Mouse (Mus musculus) intestine, embryonic 16.5 days (tissue): ENCODE measurements around the gene Man2c1. TPM values are rescaled to one million over a fixed set of nuclear protein-coding genes. Genes with fewer than 3 reads are reported as not detected.
A peak's percentile ranks its signal among the peaks of the same experiment; 100 is the strongest.

Source experiments
- ATAC-seq: fragments of 200-750 bp; cut with Nextera tagmentation; 2 replicates; pipeline ENCODE4 v1.8.0; 2017; ENCODE audit warnings: moderate TSS enrichment, moderate library complexity
- H3K27ac ChIP-seq: fragments of 300-500 bp; sonication (generic); 2 replicates; pipeline ENCODE4 v1.5.1; 2014; ENCODE audit warnings: mild to moderate bottlenecking, low read length
- H3K27me3 ChIP-seq: fragments of 300-500 bp; sonication (generic); replicated peaks from 2 replicates; pipeline ENCODE4 v1.6.1; 2014; ENCODE audit warnings: low read length, control low read depth, mixed read lengths; ENCODE audit not compliant: control insufficient read depth, insufficient read depth
- H3K36me3 ChIP-seq: fragments of 300-500 bp; sonication (generic); 2 replicates; pipeline ENCODE4 v1.6.1; 2014; ENCODE audit warnings: low read length, control low read depth; ENCODE audit not compliant: control insufficient read depth, insufficient read depth
- H3K4me1 ChIP-seq: fragments of 300-500 bp; sonication (generic); 2 replicates; pipeline ENCODE4 v1.6.1; 2014; ENCODE audit warnings: low read length, control low read depth, mixed read lengths; ENCODE audit not compliant: control insufficient read depth, insufficient read depth
- H3K4me2 ChIP-seq: fragments of 300-500 bp; sonication (generic); 2 replicates; pipeline ENCODE4 v1.6.1; 2014; ENCODE audit warnings: low read depth, low read length, control low read depth
- H3K4me3 ChIP-seq: fragments of 300-500 bp; sonication (generic); 2 replicates; pipeline ENCODE4 v1.5.1; 2014; ENCODE audit warnings: mild to moderate bottlenecking, low read length
- H3K9ac ChIP-seq: fragments of 300-500 bp; sonication (generic); 2 replicates; pipeline ENCODE4 v1.6.1; 2014; ENCODE audit warnings: low read depth, low read length
- H3K9me3 ChIP-seq: fragments of 300-500 bp; sonication (generic); 2 replicates; pipeline ENCODE4 v1.6.1; 2016; ENCODE audit warnings: low read length, control low read depth; ENCODE audit not compliant: control insufficient read depth
- WGBS: fragments of 180-500 bp; shearing (Covaris S2); extraction: QIAGEN DNeasy Blood & Tissue Kit; methylation state at CpG from one replicate; pipeline ENCODE4 v1.1.7; 2014; 5-methylcytosine and 5-hydroxymethylcytosine counted together
- polyA plus RNA-seq: library from polyadenylated mRNA; unstranded; fragments of >200 nt; fragmentation: Nextera tagmentation; extraction: Ambion mirVana; gene quantifications from 2 replicates; pipeline ENCODE4 v1.2.1, GENCODE M21; 2015

The Man2c1 gene
- polyA plus RNA-seq, 1 experiment from 2014 or later = 52.7 TPM

- ATAC-seq = no peak
These were observed 21.8 kb downstream of the Man2c1 start for GRCm38 (mm10) chr9:57152331-57152730.

DNA sequence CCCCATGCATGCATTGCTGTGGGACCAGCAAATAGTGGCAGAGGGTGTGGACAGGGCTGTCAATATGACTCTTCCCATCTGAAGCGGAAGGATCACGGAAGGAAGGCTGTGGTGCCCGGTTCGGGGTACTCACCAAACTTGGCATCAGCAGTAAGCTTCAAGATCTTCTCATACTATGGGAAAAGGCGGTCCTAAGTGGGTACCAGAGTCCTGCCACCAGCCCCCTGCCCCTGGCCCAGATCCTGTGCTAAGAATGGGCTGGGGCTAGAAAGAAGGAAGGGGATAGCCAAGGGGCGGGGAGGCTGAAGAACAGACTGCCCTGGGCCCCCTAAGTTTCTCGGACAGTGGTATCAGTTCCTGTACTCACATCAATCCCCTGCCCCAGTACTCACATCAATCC is 25.9 kb downstream of the Man2c1 start:
- Histone ChIP-seq H3K9me3 (no peaks in the 10 kb centered on the region), H3K4me1 (peaks cover 7% of the 10 kb centered on the region), H3K4me3 (no peak overlapping the region), H3K9ac (no peak overlapping the region), H3K27ac (no peak overlapping the region), H3K36me3 (no peaks in the 10 kb centered on the region; the same call in 1 of the 2 replicates), H3K4me2 (no peak overlapping the region), H3K27me3 (no peaks in the 10 kb centered on the region)
- no peak for ATAC-seq
- 95% methylated on average over 7 of the region's 7 CpGs for WGBS

More at GRCm38 (mm10) chr9:57152331-57152730, 21.8 kb downstream of the Man2c1 start:
- H3K9me3 ChIP-seq = no peaks in the 10 kb centered on the region
- no peaks in the 10 kb centered on the region for H3K27me3 ChIP-seq
- no peak overlapping the region for H3K27ac ChIP-seq
- H3K9ac ChIP-seq = no peak overlapping the region
- H3K4me2 ChIP-seq = no peak overlapping the region
- no peak overlapping the region for H3K4me3 ChIP-seq
- 47% methylated on average over 6 of the region's 6 CpGs for WGBS
- no peaks in the 10 kb centered on the region; the same call in 1 of the 2 replicates for H3K36me3 ChIP-seq
- peaks cover 6% of the 10 kb centered on the region for H3K4me1 ChIP-seq

GRCm38 (mm10) chr9:57156823-57157222 is 26.3 kb downstream of the Man2c1 start:
- Histone ChIP-seq H3K9ac (no peak overlapping the region), H3K27ac (no peak overlapping the region), H3K4me1 (peaks cover 7% of the 10 kb centered on the region), H3K36me3 (no peaks in the 10 kb centered on the region; the same call in 1 of the 2 replicates), H3K4me3 (no peak overlapping the region), H3K4me2 (no peak overlapping the region), H3K27me3 (no peaks in the 10 kb centered on the region), H3K9me3 (no peaks in the 10 kb centered on the region)
- ATAC-seq = no peak
- 85% methylated on average over 8 of the region's 8 CpGs for WGBS

DNA sequence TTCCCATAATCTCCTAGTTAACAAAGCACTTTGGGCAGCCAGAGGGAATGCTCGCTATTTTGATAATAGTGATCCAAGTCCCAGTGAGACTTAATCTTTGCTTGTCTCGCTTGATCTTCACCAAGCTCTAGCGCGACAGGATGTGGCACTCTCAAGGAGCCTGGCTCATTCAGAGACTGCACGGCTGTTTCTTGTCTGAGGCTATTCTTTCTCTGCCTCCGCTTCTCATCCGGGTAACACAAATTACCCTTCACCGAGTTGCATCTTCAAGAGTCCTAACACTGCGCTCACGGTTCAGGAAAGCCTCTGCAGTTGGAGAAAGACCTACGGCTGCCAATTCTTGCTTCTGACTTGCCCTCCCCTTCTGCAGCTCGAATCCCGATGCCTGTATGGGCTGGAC is 27.0 kb downstream of the Man2c1 start:
- no peak; the same call in 1 of the 2 replicates for ATAC-seq
- peak overlapping the region; percentile 58 for H3K4me3 ChIP-seq
- peak overlapping the region; percentile 68 for H3K9ac ChIP-seq
- H3K27ac ChIP-seq = no peak overlapping the region
- H3K27me3 ChIP-seq = no peaks in the 10 kb centered on the region
- WGBS = 22% methylated on average over 13 of the region's 13 CpGs
- H3K4me2 ChIP-seq = peak overlapping the region; percentile 81
- H3K4me1 ChIP-seq = peaks cover 7% of the 10 kb centered on the region
- H3K36me3 ChIP-seq = no peaks in the 10 kb centered on the region; the same call in 1 of the 2 replicates
- no peaks in the 10 kb centered on the region for H3K9me3 ChIP-seq

DNA sequence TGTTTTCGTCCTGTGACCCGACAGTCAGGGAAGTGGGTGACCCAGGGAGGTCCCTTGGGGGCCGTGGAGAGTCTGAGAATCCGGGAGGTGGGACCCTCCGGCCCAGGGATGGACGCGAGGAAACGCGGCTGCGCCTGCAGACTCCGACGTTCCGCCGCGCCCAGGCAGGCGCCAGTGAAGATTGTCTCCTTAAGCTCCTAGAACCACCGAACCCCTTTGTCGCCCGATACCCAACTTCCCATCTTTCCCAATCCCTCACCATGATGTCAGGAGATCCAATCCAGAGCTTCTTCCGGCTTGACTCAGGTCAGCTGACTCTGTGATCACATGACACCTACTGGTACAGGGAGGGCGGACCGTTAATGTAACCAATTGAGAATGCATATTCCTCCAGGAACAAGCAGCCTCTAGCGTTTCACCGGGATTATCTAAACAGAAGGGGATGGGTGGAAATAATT is 27.6 kb downstream of the Man2c1 start, which contains the start of gene Commd4:
Commd4 (minus strand) TSS at position 319 of the 458 bp plus-strand sequence.
- peak within 1 kb of the TSS; percentile 81 for H3K4me2 ChIP-seq
- WGBS = 0% methylated on average over 24 of the region's 24 CpGs
- H3K27ac ChIP-seq = no peak within 1 kb of the TSS

DNA sequence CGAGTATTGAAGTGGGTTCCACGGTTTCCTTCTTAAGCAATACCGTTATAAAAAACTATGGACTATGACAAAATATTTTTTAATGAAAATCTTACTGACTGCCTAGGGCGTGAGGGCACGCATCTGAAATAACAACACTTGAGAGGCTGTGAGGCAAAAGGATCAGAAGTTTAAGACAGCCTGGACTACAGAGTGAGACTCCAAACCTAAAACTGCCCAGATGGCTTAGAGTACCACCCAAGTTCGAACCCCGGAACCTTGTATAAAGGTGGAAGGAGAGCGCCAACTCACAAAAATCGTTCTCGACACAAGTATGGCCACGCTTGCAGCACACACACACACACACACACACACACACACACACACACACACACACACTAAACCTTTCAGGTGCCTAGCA is 28.0 kb downstream of the Man2c1 start:
- Histone ChIP-seq H3K9me3 (no peaks in the 10 kb centered on the region), H3K27me3 (no peaks in the 10 kb centered on the region), H3K4me2 (peak overlapping the region; percentile 81), H3K36me3 (no peaks in the 10 kb centered on the region; the same call in 1 of the 2 replicates), H3K27ac (no peak overlapping the region), H3K4me3 (peak overlapping the region; percentile 58), H3K9ac (peak overlapping the region; percentile 68), H3K4me1 (peaks cover 7% of the 10 kb centered on the region)
- WGBS = 35% methylated on average over 11 of the region's 11 CpGs
- ATAC-seq = peak; percentile 27; the same call in 1 of the 2 replicates

More for the DNA sequence above, 27.6 kb downstream of the Man2c1 start, which contains the start of gene Commd4:
- H3K9me3 ChIP-seq = no peaks in the 10 kb centered on the region
- no peaks in the 10 kb centered on the region for H3K27me3 ChIP-seq
- H3K4me3 ChIP-seq = peak within 1 kb of the TSS; percentile 58
- no peaks in the 10 kb centered on the region; the same call in 1 of the 2 replicates for H3K36me3 ChIP-seq
- ATAC-seq = peak; percentile 87
- peak within 1 kb of the TSS; percentile 68 for H3K9ac ChIP-seq
- H3K4me1 ChIP-seq = peaks cover 7% of the 10 kb centered on the region

DNA sequence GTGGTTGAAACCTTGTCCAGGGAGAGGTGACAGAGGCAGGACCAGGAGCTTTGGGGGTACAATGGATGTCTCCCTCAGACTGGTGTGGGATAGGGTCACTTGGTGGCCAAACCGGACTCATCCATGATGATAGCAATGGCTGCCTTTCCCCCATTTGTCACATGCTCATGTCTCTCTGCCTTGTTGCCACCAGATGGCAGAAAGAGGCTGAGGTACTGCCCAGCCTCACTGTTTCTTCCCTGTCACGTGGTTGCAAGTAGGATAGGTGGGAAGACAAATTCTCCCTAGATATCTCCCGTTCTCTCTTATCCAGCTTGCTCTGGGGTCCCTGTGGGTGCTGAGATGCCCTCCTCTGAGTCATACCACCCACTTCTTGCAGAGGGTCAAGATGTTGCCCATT is 32.0 kb downstream of the Man2c1 start:
- no peak for ATAC-seq
- Histone ChIP-seq H3K27me3 (no peaks in the 10 kb centered on the region), H3K9ac (no peak overlapping the region), H3K27ac (no peak overlapping the region), H3K4me1 (peaks cover under 1% of the 10 kb centered on the region; the same call in 1 of the 2 replicates), H3K4me3 (no peak overlapping the region), H3K4me2 (no peak overlapping the region), H3K36me3 (no peaks in the 10 kb centered on the region), H3K9me3 (no peaks in the 10 kb centered on the region)
- 11% methylated on average over 3 of the region's 3 CpGs for WGBS

- Histone ChIP-seq H3K27me3 (no peaks in the 10 kb centered on the region), H3K36me3 (no peaks in the 10 kb centered on the region), H3K27ac (no peak overlapping the region), H3K4me3 (no peak overlapping the region), H3K4me2 (no peak overlapping the region), H3K4me1 (no peaks in the 10 kb centered on the region), H3K9me3 (no peaks in the 10 kb centered on the region), H3K9ac (no peak overlapping the region)
- ATAC-seq = no peak
- 52% methylated on average over 2 of the region's 2 CpGs for whole genome bisulfite sequencing
These were observed 32.6 kb downstream of the Man2c1 start for GRCm38 (mm10) chr9:57163137-57163536.

- Histone ChIP-seq H3K9ac (no peak overlapping the region), H3K9me3 (no peaks in the 10 kb centered on the region), H3K27me3 (no peaks in the 10 kb centered on the region), H3K4me1 (no peaks in the 10 kb centered on the region), H3K27ac (no peak overlapping the region), H3K4me3 (no peak overlapping the region), H3K36me3 (no peaks in the 10 kb centered on the region), H3K4me2 (no peak overlapping the region)
- no peak for ATAC-seq
- WGBS = 94% methylated on average over 2 of the region's 2 CpGs
These were observed 35.7 kb downstream of the Man2c1 start for GRCm38 (mm10) chr9:57166173-57166572.

- Histone ChIP-seq H3K36me3 (no peaks in the 10 kb centered on the region), H3K27ac (no peak overlapping the region), H3K27me3 (no peaks in the 10 kb centered on the region), H3K9me3 (no peaks in the 10 kb centered on the region), H3K4me2 (no peak overlapping the region), H3K4me1 (no peaks in the 10 kb centered on the region), H3K9ac (no peak overlapping the region), H3K4me3 (no peak overlapping the region)
- no peak for ATAC-seq
- WGBS = 79% methylated on average over 5 of the region's 5 CpGs
These were observed 37.9 kb downstream of the Man2c1 start for GRCm38 (mm10) chr9:57168411-57168810.
